Mouse (Mus musculus) MEL (cell line): ENCODE data around the gene Adam22. TPM values are rescaled to one million over a fixed set of nuclear protein-coding genes. Genes with fewer than 3 reads are reported as not detected.

Source experiments
- DNase-seq: peaks from one replicate; pipeline ENCODE4 v3.0.0; 2011; ENCODE audit warnings: low read depth, low spot score
- H3K27ac ChIP-seq: 2 replicates; pipeline ENCODE4 v1.5.1; 2012; ENCODE audit warnings: low read depth, mild to moderate bottlenecking, control low read depth, low read length, moderate library complexity; ENCODE audit not compliant: control insufficient read depth
- H3K27me3 ChIP-seq, 2 experiments: fragments of 150-350 bp in 1 of 2; sonication (generic) in 1 of 2; 2 replicates each; pipeline ENCODE4 v1.6.1; 2012; ENCODE audit warnings: low read length in 2 of 2, mild to moderate bottlenecking in 2 of 2, improper control_type of control experiment in 1 of 2, moderate library complexity in 1 of 2; ENCODE audit not compliant: insufficient read depth in 2 of 2, control insufficient read depth in 1 of 2
- H3K36me3 ChIP-seq, 2 experiments: 2 replicates each; pipeline ENCODE4 v1.6.1; 2012 to 2014; ENCODE audit warnings: low read length in 2 of 2, improper control_type of control experiment in 1 of 2, inconsistent platforms in 1 of 2, mild to moderate bottlenecking in 1 of 2; ENCODE audit not compliant: insufficient read depth in 2 of 2, control insufficient read depth in 1 of 2
- H3K4me1 ChIP-seq, 2 experiments: fragments of 150-350 bp in 1 of 2; sonication (generic) in 1 of 2; 2 replicates each; pipeline ENCODE4 v1.6.1; 2012; ENCODE audit warnings: low read length in 2 of 2, improper control_type of control experiment in 1 of 2, mild to moderate bottlenecking in 1 of 2; ENCODE audit not compliant: insufficient read depth in 2 of 2, control insufficient read depth in 1 of 2
- H3K4me3 ChIP-seq, 2 experiments: fragments of 150-350 bp in 1 of 2; sonication (generic) in 1 of 2; 2 replicates each; pipeline ENCODE4 v1.5.1; 2012; ENCODE audit warnings: low read depth in 2 of 2, low read length in 2 of 2, mild to moderate bottlenecking in 2 of 2, moderate library complexity in 2 of 2, control low read depth in 1 of 2, improper control_type of control experiment in 1 of 2; ENCODE audit not compliant: control insufficient read depth in 1 of 2, insufficient read depth in 1 of 2
- H3K79me2 ChIP-seq: 2 replicates; pipeline ENCODE4 v1.6.1; 2012; ENCODE audit warnings: mild to moderate bottlenecking, low read length, moderate library complexity; ENCODE audit not compliant: control insufficient read depth, poor library complexity, insufficient read depth
- H3K9ac ChIP-seq: 2 replicates; pipeline ENCODE4 v1.6.1; 2012; ENCODE audit warnings: low read depth, mild to moderate bottlenecking, control low read depth, low read length, moderate library complexity; ENCODE audit not compliant: control insufficient read depth, poor library complexity, severe bottlenecking
- H3K9me3 ChIP-seq: fragments of 150-350 bp; sonication (generic); replicated peaks from 2 replicates; pipeline ENCODE4 v1.6.1; 2012; ENCODE audit warnings: mild to moderate bottlenecking, low read length, improper control_type of control experiment, moderate library complexity; ENCODE audit not compliant: insufficient read depth
- CTCF ChIP-seq, 3 experiments: IDR thresholded peaks in 2 of 3; conservative IDR thresholded peaks in 1 of 3; 2 replicates each; pipeline ENCODE4 v1.5.1; 2011 to 2012; ENCODE audit warnings: low read length in 3 of 3, low read depth in 2 of 3, mild to moderate bottlenecking in 2 of 3, improper control_type of control experiment in 1 of 3, inconsistent platforms in 1 of 3, mixed read lengths in 1 of 3, moderate library complexity in 1 of 3; ENCODE audit not compliant: control insufficient read depth in 1 of 3, insufficient read depth in 1 of 3, poor library complexity in 1 of 3, severe bottlenecking in 1 of 3
- E2F4 ChIP-seq: IDR thresholded peaks from 2 replicates; pipeline ENCODE4 v1.6.1; 2011; ENCODE audit warnings: low read depth, low read length, improper control_type of control experiment, borderline replicate concordance
- EP300 ChIP-seq, 2 experiments: IDR thresholded peaks; 2 replicates each; pipeline ENCODE4 v1.6.1; 2011; ENCODE audit warnings: improper control_type of control experiment in 2 of 2, low read length in 2 of 2, low read depth in 1 of 2, mild to moderate bottlenecking in 1 of 2
- ETS1 ChIP-seq: IDR thresholded peaks from 2 replicates; pipeline ENCODE4 v1.6.1; 2012; ENCODE audit warnings: low read depth, mild to moderate bottlenecking, inconsistent platforms, low read length, improper control_type of control experiment, moderate library complexity
- GABPA ChIP-seq: IDR thresholded peaks from 2 replicates; pipeline ENCODE4 v1.6.1; 2012; ENCODE audit warnings: low read depth, mild to moderate bottlenecking, inconsistent platforms, low read length, improper control_type of control experiment, moderate library complexity
- HCFC1 ChIP-seq: IDR thresholded peaks from 2 replicates; pipeline ENCODE4 v1.6.1; 2012; ENCODE audit warnings: low read depth, mild to moderate bottlenecking, inconsistent platforms, low read length, improper control_type of control experiment, moderate library complexity
- MAFK ChIP-seq: IDR thresholded peaks from 2 replicates; pipeline ENCODE4 v1.6.1; 2011; ENCODE audit warnings: low read depth, mild to moderate bottlenecking, low read length, improper control_type of control experiment, borderline replicate concordance
- MAX ChIP-seq: IDR thresholded peaks from 2 replicates; pipeline ENCODE4 v1.6.1; 2011; ENCODE audit warnings: low read length, improper control_type of control experiment
- MAZ ChIP-seq: IDR thresholded peaks from 2 replicates; pipeline ENCODE4 v1.6.1; 2012; ENCODE audit warnings: low read depth, mild to moderate bottlenecking, inconsistent platforms, low read length, improper control_type of control experiment
- MEF2A ChIP-seq: IDR thresholded peaks from 2 replicates; pipeline ENCODE4 v1.6.1; 2014; ENCODE audit warnings: low read depth, mild to moderate bottlenecking, inconsistent platforms, low read length, improper control_type of control experiment; ENCODE audit not compliant: poor library complexity, insufficient replicate concordance, severe bottlenecking; ENCODE audit errors: extremely low read depth
- MYB ChIP-seq: IDR thresholded peaks from 2 replicates; pipeline ENCODE4 v1.6.1; 2011; ENCODE audit warnings: mild to moderate bottlenecking, low read depth, low read length, improper control_type of control experiment
- NELFE ChIP-seq: IDR thresholded peaks from 2 replicates; pipeline ENCODE4 v1.6.1; 2011; ENCODE audit warnings: low read depth, low read length, improper control_type of control experiment
- POLR2A ChIP-seq, 2 experiments: IDR thresholded peaks; 2 replicates each; pipeline ENCODE4 v1.6.1; 2011 to 2012; ENCODE audit warnings: low read length in 2 of 2, mild to moderate bottlenecking in 2 of 2, control low read depth in 1 of 2, improper control_type of control experiment in 1 of 2, low read depth in 1 of 2, moderate library complexity in 1 of 2; ENCODE audit not compliant: control insufficient read depth in 1 of 2, insufficient read depth in 1 of 2, poor library complexity in 1 of 2
- POLR2AphosphoS2 ChIP-seq: IDR thresholded peaks from 2 replicates; pipeline ENCODE4 v1.6.1; 2011; ENCODE audit warnings: low read length, improper control_type of control experiment
- POLR2AphosphoS5 ChIP-seq: IDR thresholded peaks from 2 replicates; pipeline ENCODE4 v1.6.1; 2012; ENCODE audit warnings: low read depth, borderline replicate concordance, mild to moderate bottlenecking, inconsistent platforms, low read length, moderate library complexity, mixed read lengths
- RAD21 ChIP-seq: IDR thresholded peaks from 2 replicates; pipeline ENCODE4 v1.6.1; 2011; ENCODE audit warnings: mild to moderate bottlenecking, low read depth, low read length, improper control_type of control experiment
- RCOR1 ChIP-seq: IDR thresholded peaks from 2 replicates; pipeline ENCODE4 v1.6.1; 2012; ENCODE audit warnings: low read depth, mild to moderate bottlenecking, inconsistent platforms, low read length, improper control_type of control experiment
- TBP ChIP-seq: IDR thresholded peaks from 2 replicates; pipeline ENCODE4 v1.8.0; 2011; ENCODE audit warnings: low read depth, low read length, improper control_type of control experiment
- TCF12 ChIP-seq: IDR thresholded peaks from 2 replicates; pipeline ENCODE4 v1.6.1; 2014; ENCODE audit warnings: low read depth, mild to moderate bottlenecking, inconsistent platforms, low read length, improper control_type of control experiment, moderate library complexity
- UBTF ChIP-seq: IDR thresholded peaks from 2 replicates; pipeline ENCODE4 v1.6.1; 2012; ENCODE audit warnings: low read depth, mild to moderate bottlenecking, inconsistent platforms, low read length, improper control_type of control experiment, moderate library complexity, borderline replicate concordance; ENCODE audit not compliant: insufficient read depth
- USF1 ChIP-seq: IDR thresholded peaks from 2 replicates; pipeline ENCODE4 v1.6.1; 2014; ENCODE audit warnings: low read depth, mild to moderate bottlenecking, inconsistent platforms, low read length, improper control_type of control experiment, moderate library complexity
- ZC3H11A ChIP-seq: IDR thresholded peaks from 2 replicates; pipeline ENCODE4 v1.6.1; 2012; ENCODE audit warnings: low read depth, mild to moderate bottlenecking, inconsistent platforms, low read length, improper control_type of control experiment
- ZKSCAN1 ChIP-seq: IDR thresholded peaks from 2 replicates; pipeline ENCODE4 v1.6.1; 2012; ENCODE audit warnings: low read depth, mild to moderate bottlenecking, inconsistent platforms, low read length, improper control_type of control experiment, moderate library complexity
- ZMIZ1 ChIP-seq: IDR thresholded peaks from 2 replicates; pipeline ENCODE4 v1.6.1; 2012; ENCODE audit warnings: low read depth, mild to moderate bottlenecking, inconsistent platforms, low read length, improper control_type of control experiment, moderate library complexity
- polyA plus RNA-seq, 2 experiments: library from polyadenylated mRNA; stranded (reverse) in 1 of 2; unstranded in 1 of 2; fragments of >175 nt in 1 of 2; fragments of >200 nt in 1 of 2; gene quantifications; 2 replicates each; pipeline versions ENCODE4 v1.2.1 to v1.2.4; 2012; ENCODE audit warnings: low replicate concordance in 2 of 2, low read depth in 1 of 2; ENCODE audit not compliant: insufficient read length in 2 of 2, insufficient read depth in 1 of 2, missing spikeins in 1 of 2
- total RNA-seq: library from RNA; depleted of rRNA; stranded (reverse); fragments of 300-350 nt; gene quantifications from 2 replicates; pipeline ENCODE4 v1.2.3, GENCODE M21; 2012

Adam22 gene
- total and polyA plus RNA-seq, 3 experiments, result 1.2 to 1.6 TPM; not detected in 1

DNA sequence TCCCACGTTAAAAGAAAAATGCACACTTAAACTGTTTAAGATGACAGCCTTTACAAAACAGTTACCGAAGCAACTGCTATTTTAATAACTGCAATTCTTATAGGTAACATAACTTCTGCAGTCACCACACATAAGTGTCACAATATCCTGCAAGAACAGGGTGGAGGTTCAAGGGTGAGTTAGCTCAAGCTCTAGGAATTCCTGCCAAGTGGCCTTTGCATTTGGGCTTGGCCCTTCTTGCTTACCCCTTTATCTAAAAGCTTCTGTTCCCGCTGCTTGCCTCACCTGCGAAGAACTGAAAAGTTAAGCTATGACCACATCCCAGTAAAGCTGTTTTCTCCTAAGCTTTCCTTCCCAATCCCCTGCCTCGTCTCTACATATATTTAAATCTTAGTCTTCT lies 235.4 kb downstream of the Adam22 start:
- H3K79me2 ChIP-seq, result no peaks in the 10 kb centered on the region
- no peak overlapping the region for H3K9ac ChIP-seq
- H3K9me3 ChIP-seq, result no peaks in the 10 kb centered on the region
- H3K27ac ChIP-seq, result no peak overlapping the region
- no peak overlapping the region for H3K4me3 ChIP-seq
- no peaks in the 10 kb centered on the region for H3K36me3 ChIP-seq
- no peak for DNase-seq
- no peaks in the 10 kb centered on the region for H3K27me3 ChIP-seq
- H3K4me1 ChIP-seq, result no peaks in the 10 kb centered on the region
- TF ChIP-seq POLR2AphosphoS5 (no peak), EP300 (IDR thresholded peaks at IDR 0.05; ENCODE audit: low read depth in 1 of 2, low read length in 2 of 2) (no peak), NELFE (no peak), POLR2A (IDR thresholded peaks at IDR 0.05; ENCODE audit: control insufficient read depth in 1 of 2, insufficient read depth in 1 of 2, low read depth in 1 of 2, low read length in 2 of 2, poor library complexity in 1 of 2) (no peak), USF1 (no peak), TCF12 (no peak), ZMIZ1 (no peak), GABPA (no peak), TBP (no peak), UBTF (no peak), MAZ (no peak), ETS1 (no peak), E2F4 (no peak), MAFK (no peak), ZKSCAN1 (no peak), MAX (no peak)

DNA sequence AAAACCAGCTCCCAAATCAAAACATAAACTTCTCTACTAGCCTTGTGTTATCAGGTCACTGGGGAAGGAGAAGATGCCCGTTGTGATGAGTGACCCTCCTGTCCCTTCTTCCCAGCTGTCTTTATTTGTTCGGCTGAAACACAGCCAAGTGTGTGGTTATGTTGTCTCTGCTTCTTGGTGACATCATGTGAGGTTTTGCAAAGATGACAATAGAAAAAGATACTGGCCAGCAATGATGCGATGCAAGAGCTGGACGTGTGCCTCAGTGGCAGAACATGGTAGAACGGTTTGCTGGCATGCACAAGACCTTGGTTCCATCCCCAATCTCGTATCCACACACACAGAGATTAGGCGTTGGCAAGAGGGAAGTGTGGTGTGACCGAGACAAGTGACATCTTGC lies 236.0 kb downstream of the Adam22 start:
- Histone ChIP-seq H3K9ac (no peak overlapping the region), H3K4me1 (no peaks in the 10 kb centered on the region), H3K27ac (no peak overlapping the region)

More for the DNA sequence above, 236.0 kb downstream of the Adam22 start:
- DNase-seq, result no peak
- TF ChIP-seq RAD21 (no peak), E2F4 (no peak), NELFE (no peak), ZKSCAN1 (no peak), TCF12 (no peak), CTCF (IDR thresholded peaks at IDR 0.05 in 2 of 3, conservative IDR thresholded peaks at IDR 0.05 in 1 of 3; ENCODE audit: control insufficient read depth in 1 of 3, insufficient read depth in 1 of 3, low read depth in 2 of 3, low read length in 3 of 3, poor library complexity in 1 of 3, severe bottlenecking in 1 of 3) (no peak), MAX (no peak), MYB (no peak), ZC3H11A (no peak), RCOR1 (no peak), MEF2A (no peak), ZMIZ1 (no peak), TBP (no peak), POLR2AphosphoS2 (no peak), POLR2A (IDR thresholded peaks at IDR 0.05; ENCODE audit: control insufficient read depth in 1 of 2, insufficient read depth in 1 of 2, low read depth in 1 of 2, low read length in 2 of 2, poor library complexity in 1 of 2) (no peak), USF1 (no peak), MAZ (no peak), POLR2AphosphoS5 (no peak), HCFC1 (no peak), EP300 (IDR thresholded peaks at IDR 0.05; ENCODE audit: low read depth in 1 of 2, low read length in 2 of 2) (no peak)
- Histone ChIP-seq H3K27me3 (no peaks in the 10 kb centered on the region), H3K9me3 (no peaks in the 10 kb centered on the region), H3K79me2 (no peaks in the 10 kb centered on the region), H3K36me3 (no peaks in the 10 kb centered on the region), H3K4me3 (no peak overlapping the region)
